Mouse (Mus musculus) layer of hippocampus, adult 9-10 months (tissue): ENCODE results near the gene Nmu.

Experiments used
- DNase-seq: peaks from one replicate; pipeline ENCODE4 v3.0.0; 2022; ENCODE audit warnings: low spot score

Gene Nmu

GRCm38 (mm10) chr5:76321249-76322196 is 42.1 kb downstream of the Nmu start:
- no peak for DNase-seq

GRCm38 (mm10) chr5:76308206-76308605 is 55.4 kb downstream of the Nmu start:
- no peak for DNase-seq

- DNase-seq: no peak
These were observed 57.3 kb downstream of the Nmu start for GRCm38 (mm10) chr5:76306261-76306660.

GRCm38 (mm10) chr5:76305616-76306015 is 58.0 kb downstream of the Nmu start:
- no peak for DNase-seq

GRCm38 (mm10) chr5:76304452-76305341 is 58.9 kb downstream of the Nmu start, which contains the start of gene Clock:
TSS of gene Clock (minus strand) at chr5:76304792.
- peak; percentile 55 for DNase-seq

- DNase-seq: no peak
These were observed 59.7 kb downstream of the Nmu start for GRCm38 (mm10) chr5:76303745-76304451.

- no peak for DNase-seq
These were observed 60.2 kb downstream of the Nmu start for GRCm38 (mm10) chr5:76303379-76303744.

GRCm38 (mm10) chr5:76302009-76302408 is 61.6 kb downstream of the Nmu start:
- no peak for DNase-seq

- no peak for DNase-seq
These were observed 74.3 kb downstream of the Nmu start for GRCm38 (mm10) chr5:76289234-76289691.

- DNase-seq: no peak
These were observed 75.3 kb downstream of the Nmu start for GRCm38 (mm10) chr5:76288256-76288655.

- DNase-seq: no peak
These were observed 76.5 kb downstream of the Nmu start for GRCm38 (mm10) chr5:76287062-76287461.

- no peak for DNase-seq
These were observed 77.9 kb downstream of the Nmu start for GRCm38 (mm10) chr5:76285699-76286098.

GRCm38 (mm10) chr5:76283890-76284289 is 79.7 kb downstream of the Nmu start:
- no peak for DNase-seq
